Mouse (Mus musculus): Measurements from ENCODE around the gene Gm9970. TPM values are rescaled to one million over a fixed set of nuclear protein-coding genes. Genes with fewer than 3 reads are reported as not detected.
A peak's percentile ranks its signal among the peaks of the same experiment; 100 is the strongest.

Gene Gm9970
- total and polyA plus RNA-seq, 3 experiments = 3.9 TPM; not detected in 2

DNA sequence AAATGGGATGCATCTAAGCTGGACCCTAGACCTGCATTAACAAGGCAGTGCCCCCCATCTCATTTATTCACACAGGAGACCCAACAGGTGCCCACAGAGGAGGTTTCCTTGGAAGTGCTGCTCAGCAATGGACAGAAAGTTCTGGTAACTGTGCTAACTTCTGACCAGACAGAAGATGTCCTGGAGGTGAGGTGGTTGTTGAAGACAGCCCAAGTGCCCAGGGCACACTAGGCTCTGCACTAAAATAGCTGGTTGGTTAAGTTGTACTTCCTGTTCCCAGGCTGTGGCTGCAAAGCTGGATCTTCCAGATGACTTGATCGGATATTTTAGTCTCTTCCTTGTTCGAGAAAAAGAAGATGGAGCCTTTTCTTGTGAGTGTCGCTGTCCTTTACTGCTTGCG, 45.4 kb downstream of the Gm9970 start:
- no peak for DNase-seq

DNA sequence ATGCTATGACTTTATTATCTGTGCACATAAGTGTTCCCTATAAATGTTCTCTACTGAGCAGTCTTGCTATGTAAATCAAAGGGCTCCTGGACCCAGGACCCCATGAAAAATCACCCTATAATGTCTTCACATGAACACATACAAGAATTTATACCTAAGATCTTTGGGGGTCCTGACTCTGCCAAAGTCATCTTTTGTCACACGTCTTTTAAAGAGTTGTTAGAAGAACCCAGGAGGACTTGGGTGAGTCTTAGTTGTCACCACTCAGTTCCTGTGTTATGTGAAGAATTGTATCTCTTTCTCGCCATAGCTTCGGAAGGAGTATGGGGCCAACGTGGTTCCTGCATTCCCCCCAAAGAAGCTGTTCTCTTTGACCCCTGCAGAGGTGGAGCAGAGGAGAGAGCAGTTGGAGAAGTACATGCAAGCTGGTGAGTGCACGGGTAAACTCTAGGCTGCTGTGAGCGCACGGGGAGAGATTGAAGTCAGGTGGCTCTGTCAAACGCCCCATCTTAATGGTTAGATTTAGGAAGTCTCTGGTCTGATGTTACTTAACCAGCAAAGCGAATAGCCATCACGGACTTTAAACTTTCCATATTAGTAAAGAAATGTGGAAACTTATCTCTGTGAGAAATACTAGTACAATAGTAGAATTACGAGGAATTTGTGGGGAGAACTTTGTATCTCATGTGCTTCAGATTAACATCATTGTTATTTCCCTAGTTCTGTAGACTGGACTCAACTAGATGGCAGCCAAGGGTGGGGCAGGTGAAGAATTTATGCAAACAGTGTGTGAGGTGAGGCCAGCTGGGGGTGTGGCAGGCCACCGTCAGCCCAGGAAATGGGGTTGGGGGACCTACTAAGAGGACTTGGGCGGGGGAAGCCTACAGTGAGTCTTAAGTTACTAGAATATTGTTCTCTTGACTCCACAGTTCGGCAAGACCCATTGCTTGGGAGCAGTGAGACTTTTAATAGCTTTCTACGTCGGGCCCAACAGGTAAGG, 46.2 kb downstream of the Gm9970 start:
- DNase-seq = no peak

DNA sequence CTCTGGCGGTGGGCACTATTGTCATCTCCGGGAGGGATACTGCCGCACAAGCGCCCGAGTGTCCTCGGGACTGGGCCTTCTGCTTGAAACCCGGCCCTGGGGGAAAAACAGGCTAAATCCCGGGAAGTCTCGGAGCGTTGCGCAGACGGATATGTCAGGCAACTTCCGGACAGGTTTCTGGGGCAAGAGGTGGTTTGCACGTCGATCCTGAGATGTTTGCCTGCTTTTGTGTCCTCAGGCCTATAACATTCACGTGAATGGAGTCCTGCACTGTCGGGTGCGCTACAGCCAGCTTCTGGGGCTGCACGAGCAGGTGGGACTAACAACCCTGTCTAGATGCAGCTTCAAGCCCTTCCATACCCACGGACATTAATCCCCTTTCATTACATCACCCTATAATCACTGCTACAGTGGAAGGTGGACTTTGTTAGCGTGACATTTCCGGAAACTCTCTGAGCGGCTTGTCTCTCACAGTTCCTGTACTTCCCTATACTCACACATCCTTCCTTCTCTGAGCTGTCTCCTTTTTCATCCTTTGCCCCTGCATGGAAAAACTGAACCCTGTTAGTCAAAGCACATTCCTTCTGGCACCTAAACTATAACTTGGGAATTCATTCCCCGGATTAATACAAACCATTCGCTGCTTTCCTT, 47.3 kb downstream of the Gm9970 start:
- DNase-seq = no peak

DNA sequence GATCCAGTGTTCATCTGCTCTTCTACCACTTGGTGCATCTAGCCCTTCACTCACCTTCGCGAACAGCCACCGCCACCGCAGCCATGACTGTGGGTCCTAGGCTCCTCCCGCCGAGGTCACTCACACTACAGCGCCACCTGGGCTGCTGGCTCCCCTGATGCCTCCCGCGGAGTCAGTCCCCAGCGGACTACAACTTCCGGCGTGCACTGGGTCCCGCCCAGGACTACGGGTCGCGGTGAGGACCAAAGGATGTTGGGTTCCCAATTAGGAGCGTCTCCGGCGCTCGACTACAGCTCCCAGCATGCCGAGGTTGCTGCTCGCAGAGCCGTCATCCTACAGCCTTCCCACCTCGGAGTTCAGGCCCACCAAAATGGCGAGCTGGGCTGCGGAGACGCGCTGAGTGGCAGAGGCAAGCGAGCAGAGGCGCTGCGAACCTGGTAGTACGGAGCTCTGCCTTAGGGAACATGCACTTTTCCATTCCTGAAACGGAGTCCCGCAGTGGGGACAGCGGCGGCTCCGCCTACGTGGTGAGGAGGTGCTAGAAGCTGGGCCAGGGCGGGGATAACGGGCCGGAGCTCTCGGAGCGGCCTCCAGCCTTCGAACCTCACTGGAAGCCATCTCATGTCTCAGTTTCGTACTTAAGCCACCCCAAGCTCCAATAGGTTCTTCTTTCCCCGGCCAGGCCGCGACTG, 47.9 kb downstream of the Gm9970 start, which contains the start of the genes Snx17 and Eif2b4:
Gene Snx17 (plus strand): TSS at position 289 of the 692 bp plus-strand sequence.
Gene Eif2b4 (minus strand): TSS at position 492 of the 692 bp plus-strand sequence.
- DNase-seq = peak; percentile 100

DNA sequence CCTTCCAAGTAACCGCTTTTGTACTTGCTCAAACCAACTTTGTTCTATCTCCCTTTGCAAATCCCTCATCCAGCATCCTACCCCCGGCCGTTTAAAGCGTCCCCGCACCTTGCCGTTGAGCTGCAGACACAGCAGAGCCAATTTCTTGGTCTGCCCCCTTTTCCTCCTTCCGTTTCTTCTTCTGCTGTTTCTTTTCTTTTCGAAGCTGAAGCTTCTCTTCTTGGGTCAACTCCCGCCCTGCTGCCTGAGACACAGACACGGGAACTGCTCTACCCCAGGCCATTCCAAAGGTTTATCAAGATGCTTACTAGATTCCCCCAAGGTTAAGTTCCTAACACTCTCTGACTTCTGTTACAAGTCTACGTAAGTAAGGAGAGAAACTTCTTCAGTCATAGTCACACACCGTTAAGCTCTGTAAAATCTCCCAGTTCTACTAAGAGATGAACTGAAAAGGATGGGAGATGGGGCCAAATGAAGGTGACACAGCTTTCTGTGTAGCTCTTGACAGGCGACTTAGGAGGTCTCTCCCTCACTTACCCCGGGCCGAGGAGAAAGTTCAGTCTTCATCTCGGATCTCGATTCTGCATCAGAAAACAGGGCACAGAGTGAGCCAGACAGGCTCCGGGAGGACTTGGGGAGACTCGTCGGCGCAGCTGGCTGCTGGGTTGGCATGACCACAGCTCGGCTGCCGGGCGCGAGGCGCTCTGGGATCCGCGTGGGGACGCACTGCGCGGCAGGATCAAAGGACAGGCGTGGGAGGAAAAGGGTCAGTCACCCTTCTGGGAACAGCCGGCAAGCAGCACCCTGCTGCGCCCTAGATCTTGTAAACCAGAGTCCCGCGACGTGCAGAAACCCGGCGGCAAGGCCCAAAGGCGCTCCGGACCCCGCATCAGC, 48.7 kb downstream of the Gm9970 start:
- DNase-seq = no peak

Other genes with a start within 250 kb of the Gm9970 start
- 100 to 1,000 TPM; 117 to 125 TPM for gene Atraid, start 192.9 kb downstream of the Gm9970 start, total RNA-seq (2021)
- 101 and 114 TPM in 2 replicates for gene Atraid, start 192.9 kb downstream of the Gm9970 start, polyA plus RNA-seq (2012; rRNA removed)
- gene Slc5a6, start 192.3 kb downstream of the Gm9970 start, total RNA-seq (2021) = 10 to 100 TPM; 27.7 to 39.6 TPM
- gene Slc5a6, start 192.3 kb downstream of the Gm9970 start, polyA plus RNA-seq (2012; rRNA removed) = 88.3 and 93.5 TPM in 2 replicates
- gene Cad, start 186.5 kb downstream of the Gm9970 start, total RNA-seq (2021) = 10 to 100 TPM; 17.5 to 33.1 TPM
- gene Cad, start 186.5 kb downstream of the Gm9970 start, polyA plus RNA-seq (2012; rRNA removed) = 43.2 and 48.0 TPM in 2 replicates
- gene Dnajc5g, start 134.9 kb downstream of the Gm9970 start, total RNA-seq (2021) = not detected
- not detected in 2 replicates for gene Dnajc5g, start 134.9 kb downstream of the Gm9970 start, polyA plus RNA-seq (2012; rRNA removed)
- not detected for gene Slc30a3, start 133.0 kb downstream of the Gm9970 start, total RNA-seq (2021)
- gene Slc30a3, start 133.0 kb downstream of the Gm9970 start, polyA plus RNA-seq (2012; rRNA removed) = not detected in 2 replicates
- gene Trim54, start 124.5 kb downstream of the Gm9970 start, total RNA-seq (2021) = not detected
- not detected in 2 replicates for gene Trim54, start 124.5 kb downstream of the Gm9970 start, polyA plus RNA-seq (2012; rRNA removed)
- not detected for gene Ucn, start 102.4 kb downstream of the Gm9970 start, total RNA-seq (2021)
- not detected in 2 replicates for gene Ucn, start 102.4 kb downstream of the Gm9970 start, polyA plus RNA-seq (2012; rRNA removed)
- gene Mpv17, start 87.0 kb downstream of the Gm9970 start, total RNA-seq (2021) = 10 to 100 TPM; 71.0 to 72.1 TPM
- 127 and 137 TPM in 2 replicates for gene Mpv17, start 87.0 kb downstream of the Gm9970 start, polyA plus RNA-seq (2012; rRNA removed)
- gene Gm29609, start 61.3 kb downstream of the Gm9970 start, total RNA-seq (2021) = 1 to 10 TPM; 1.1 to 1.4 TPM
- 0.52 and 0.94 TPM in 2 replicates for gene Gm29609, start 61.3 kb downstream of the Gm9970 start, polyA plus RNA-seq (2012; rRNA removed)
- gene Gtf3c2, start 61.1 kb downstream of the Gm9970 start, total RNA-seq (2021) = 10 to 100 TPM; 51.9 to 67.4 TPM
- 34.8 and 47.8 TPM in 2 replicates for gene Gtf3c2, start 61.1 kb downstream of the Gm9970 start, polyA plus RNA-seq (2012; rRNA removed)
- 100 to 1,000 TPM in 1 of 2 experiments, 10 to 100 TPM in 1; 85.7 to 115 TPM for gene Snx17, start 48.0 kb downstream of the Gm9970 start, total RNA-seq (2021)
- gene Snx17, start 48.0 kb downstream of the Gm9970 start, polyA plus RNA-seq (2012; rRNA removed) = 85.1 and 92.2 TPM in 2 replicates
- 10 to 100 TPM; 39.5 to 45.7 TPM for gene Eif2b4, start 47.8 kb downstream of the Gm9970 start, total RNA-seq (2021)
- gene Eif2b4, start 47.8 kb downstream of the Gm9970 start, polyA plus RNA-seq (2012; rRNA removed) = 26.8 and 35.7 TPM in 2 replicates
- 10 to 100 TPM; 28.5 to 29.5 TPM for gene Zfp513, start 38.9 kb downstream of the Gm9970 start, total RNA-seq (2021)
- gene Zfp513, start 38.9 kb downstream of the Gm9970 start, polyA plus RNA-seq (2012; rRNA removed) = 75.5 and 77.8 TPM in 2 replicates
- 100 to 1,000 TPM; 105 TPM for gene Ppm1g, start 20.5 kb downstream of the Gm9970 start, total RNA-seq (2021)
- 174 and 197 TPM in 2 replicates for gene Ppm1g, start 20.5 kb downstream of the Gm9970 start, polyA plus RNA-seq (2012; rRNA removed)
- 10 to 100 TPM; 78.2 to 84.9 TPM for gene Nrbp1, start 368 bp downstream of the Gm9970 start, total RNA-seq (2021)
- 180 and 229 TPM in 2 replicates for gene Nrbp1, start 368 bp downstream of the Gm9970 start, polyA plus RNA-seq (2012; rRNA removed)
- 1 to 10 TPM; 2.2 to 4.5 TPM for gene Krtcap3, start 10.5 kb upstream of the Gm9970 start, total RNA-seq (2021)
- 13.3 and 13.6 TPM in 2 replicates for gene Krtcap3, start 10.5 kb upstream of the Gm9970 start, polyA plus RNA-seq (2012; rRNA removed)
- gene Ift172, start 49.9 kb upstream of the Gm9970 start, total RNA-seq (2021) = 10 to 100 TPM; 28.9 to 38.1 TPM
- 29.5 and 30.1 TPM in 2 replicates for gene Ift172, start 49.9 kb upstream of the Gm9970 start, polyA plus RNA-seq (2012; rRNA removed)
- gene Fndc4, start 54.8 kb upstream of the Gm9970 start, total RNA-seq (2021) = 10 to 100 TPM; 11.1 to 20.8 TPM
- 25.0 and 28.6 TPM in 2 replicates for gene Fndc4, start 54.8 kb upstream of the Gm9970 start, polyA plus RNA-seq (2012; rRNA removed)
- gene Gckr, start 56.2 kb upstream of the Gm9970 start, total RNA-seq (2021) = under 1 TPM in 1 of 2 experiments, not detected in 1; 0.61 TPM
- gene Gckr, start 56.2 kb upstream of the Gm9970 start, polyA plus RNA-seq (2012; rRNA removed) = 0.13 and 0.20 TPM in 2 replicates
- gene Zfp512, start 211.2 kb upstream of the Gm9970 start, total RNA-seq (2021) = 10 to 100 TPM; 14.2 to 22.2 TPM
- gene Zfp512, start 211.2 kb upstream of the Gm9970 start, polyA plus RNA-seq (2012; rRNA removed) = 4.9 and 5.1 TPM in 2 replicates
- under 1 TPM in 1 of 2 experiments, not detected in 1; 0.14 TPM for gene 4930548H24Rik, start 244.5 kb upstream of the Gm9970 start, total RNA-seq (2021)
- gene 4930548H24Rik, start 244.5 kb upstream of the Gm9970 start, polyA plus RNA-seq (2012; rRNA removed) = not detected in 2 replicates

Measured in adrenal gland, adult 2 months (tissue).